Mouse (Mus musculus) midbrain, embryonic 13.5 days (tissue): ENCODE results near the gene Hdgfl2. TPM values are rescaled to one million over a fixed set of nuclear protein-coding genes. Genes with fewer than 3 reads are reported as not detected.

Source experiments
- polyA plus RNA-seq: library from polyadenylated mRNA; unstranded; fragments of >200 nt; fragmentation: Nextera tagmentation; extraction: Ambion mirVana; gene quantifications from 2 replicates; pipeline ENCODE4 v1.2.1, GENCODE M21; 2015

Gene Hdgfl2
- polyA plus RNA-seq, 1 experiment from 2014 or later = 159 TPM

Other genes starting within 250 kb of the Hdgfl2 start
- gene Zfp119a, start 200.7 kb upstream of the Hdgfl2 start, polyA plus RNA-seq = 14.5 and 15.2 TPM in 2 replicates
- 16.3 and 19.2 TPM in 2 replicates for gene Zfp959, start 187.5 kb upstream of the Hdgfl2 start, polyA plus RNA-seq
- 9.4 and 9.5 TPM in 2 replicates for gene Zfp119b, start 130.1 kb upstream of the Hdgfl2 start, polyA plus RNA-seq
- 4.7 and 5.1 TPM in 2 replicates for gene Ebi3, start 127.0 kb upstream of the Hdgfl2 start, polyA plus RNA-seq
- gene Yju2, start 120.5 kb upstream of the Hdgfl2 start, polyA plus RNA-seq = 27.9 and 28.2 TPM in 2 replicates
- gene Shd, start 109.2 kb upstream of the Hdgfl2 start, polyA plus RNA-seq = 181 and 184 TPM in 2 replicates
- 135 and 136 TPM in 2 replicates for gene Fsd1, start 93.1 kb upstream of the Hdgfl2 start, polyA plus RNA-seq
- 4.6 and 5.0 TPM in 2 replicates for gene Stap2, start 74.0 kb upstream of the Hdgfl2 start, polyA plus RNA-seq
- 159 and 182 TPM in 2 replicates for gene Mpnd, start 73.9 kb upstream of the Hdgfl2 start, polyA plus RNA-seq
- gene Sh3gl1, start 43.0 kb upstream of the Hdgfl2 start, polyA plus RNA-seq = 113 and 123 TPM in 2 replicates
- 10.1 and 11.0 TPM in 2 replicates for gene Chaf1a, start 39.2 kb upstream of the Hdgfl2 start, polyA plus RNA-seq
- 73.7 and 78.6 TPM in 2 replicates for gene Ubxn6, start 4.6 kb upstream of the Hdgfl2 start, polyA plus RNA-seq
- gene Plin4, start 30.2 kb downstream of the Hdgfl2 start, polyA plus RNA-seq = 0.04 and 0.11 TPM in 2 replicates
- gene Plin5, start 38.0 kb downstream of the Hdgfl2 start, polyA plus RNA-seq = 0.43 and 0.55 TPM in 2 replicates
- 0.15 TPM in 1 of 2 replicates, not detected in the other for gene Lrg1, start 42.4 kb downstream of the Hdgfl2 start, polyA plus RNA-seq
- 7.6 and 10.4 TPM in 2 replicates for gene Sema6b, start 60.7 kb downstream of the Hdgfl2 start, polyA plus RNA-seq
- gene Tnfaip8l1, start 82.8 kb downstream of the Hdgfl2 start, polyA plus RNA-seq = 8.2 and 8.7 TPM in 2 replicates
- 64.6 and 68.4 TPM in 2 replicates for gene Mydgf, start 104.3 kb downstream of the Hdgfl2 start, polyA plus RNA-seq
- 26.6 and 29.3 TPM in 2 replicates for gene Dpp9, start 139.3 kb downstream of the Hdgfl2 start, polyA plus RNA-seq
- gene Fem1a, start 177.2 kb downstream of the Hdgfl2 start, polyA plus RNA-seq = 18.1 and 19.4 TPM in 2 replicates
- 1.0 and 1.3 TPM in 2 replicates for gene Ticam1, start 197.2 kb downstream of the Hdgfl2 start, polyA plus RNA-seq
- 14.8 and 16.7 TPM in 2 replicates for gene Plin3, start 213.2 kb downstream of the Hdgfl2 start, polyA plus RNA-seq
- not detected in 2 replicates for gene Arrdc5, start 220.7 kb downstream of the Hdgfl2 start, polyA plus RNA-seq
- gene Uhrf1, start 223.7 kb downstream of the Hdgfl2 start, polyA plus RNA-seq = 59.9 and 62.8 TPM in 2 replicates
- gene Kdm4b, start 246.4 kb downstream of the Hdgfl2 start, polyA plus RNA-seq = 62.1 and 77.3 TPM in 2 replicates